Mouse (Mus musculus) thymus, postnatal 36 days (tissue): ENCODE measurements around the gene Spcs2.
A peak's percentile ranks its signal among the peaks of the same experiment; 100 is the strongest.
"Not testable (repeated sequence)": the region's sequence is repeated elsewhere in the genome, so short reads cannot be mapped to it uniquely, and the experiment has no call there.

Experiments used
- DNase-seq, 2 experiments: peaks; one replicate each; pipeline ENCODE4 v3.0.0; 2022; ENCODE audit warnings: mixed read lengths in 2 of 2

The Spcs2 gene

DNA sequence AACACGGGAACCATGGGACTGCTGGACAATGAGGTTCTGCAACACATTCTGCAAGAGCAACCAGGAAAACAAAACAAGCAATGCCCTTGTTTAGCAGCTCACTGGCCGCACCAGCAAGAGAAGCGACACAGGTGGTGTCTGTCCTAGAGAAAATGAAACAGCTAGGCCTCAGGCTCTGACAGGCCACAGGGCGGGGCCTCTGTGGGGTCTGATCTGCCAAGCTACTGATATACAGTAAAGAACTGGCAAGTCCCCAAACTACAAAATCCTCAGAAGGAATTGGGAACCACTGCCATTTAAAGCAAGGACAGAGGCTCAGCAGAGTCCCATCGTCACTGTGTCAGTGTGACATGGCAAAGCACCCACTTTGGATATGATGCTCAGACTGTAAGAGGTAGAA is 40.8 kb downstream of the Spcs2 start:
- DNase-seq = peak in 1 of 2 experiments; percentile 54

DNA sequence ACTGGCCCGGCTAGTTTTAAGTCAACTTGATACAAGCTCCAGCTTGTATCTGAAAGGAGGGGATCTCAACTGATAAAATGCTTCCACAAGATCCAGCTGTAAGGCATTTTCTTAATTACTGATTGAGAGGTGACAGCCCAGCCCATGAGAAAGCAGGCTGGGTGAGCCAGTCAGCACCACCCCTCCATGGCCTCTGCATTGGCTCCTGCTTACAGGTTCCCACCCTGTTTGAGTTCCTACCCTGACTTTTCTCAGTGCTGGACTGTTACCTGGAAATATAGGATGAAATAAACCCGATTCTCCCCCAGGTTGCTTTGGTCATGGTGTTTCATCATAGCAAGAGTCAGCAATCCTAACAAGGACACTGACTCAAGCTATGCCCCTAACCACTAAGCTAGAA is 41.3 kb downstream of the Spcs2 start:
- no peak for DNase-seq

DNA sequence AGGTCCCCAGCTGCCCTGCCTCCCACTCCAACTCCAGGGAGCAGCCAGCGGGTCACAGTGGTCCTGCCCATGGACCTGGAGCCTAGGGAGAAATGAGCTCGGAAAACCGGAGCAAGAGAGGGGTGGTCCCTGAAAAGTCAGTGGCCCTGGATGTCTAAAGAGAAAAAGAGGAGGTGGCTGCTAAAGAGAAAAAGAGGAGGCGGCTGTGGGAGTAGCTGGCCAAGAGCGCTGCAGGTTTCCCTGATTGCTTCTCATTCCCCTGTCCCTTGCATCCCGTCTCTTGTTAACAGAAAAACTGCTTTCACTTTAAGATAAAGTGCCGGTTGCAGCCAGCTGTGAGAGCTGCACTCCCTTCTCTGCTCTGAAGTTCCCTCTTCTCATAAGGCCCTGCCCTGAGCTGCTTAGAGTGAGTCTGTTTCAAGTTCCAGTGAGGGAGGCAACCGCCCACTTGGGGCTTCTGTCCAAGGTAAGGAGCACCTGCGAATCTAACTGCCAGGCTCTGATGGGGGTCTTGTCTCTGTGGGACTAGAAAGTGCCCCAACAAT is 45.0 kb downstream of the Spcs2 start:
- peak; percentile 72 to 81 for DNase-seq

DNA sequence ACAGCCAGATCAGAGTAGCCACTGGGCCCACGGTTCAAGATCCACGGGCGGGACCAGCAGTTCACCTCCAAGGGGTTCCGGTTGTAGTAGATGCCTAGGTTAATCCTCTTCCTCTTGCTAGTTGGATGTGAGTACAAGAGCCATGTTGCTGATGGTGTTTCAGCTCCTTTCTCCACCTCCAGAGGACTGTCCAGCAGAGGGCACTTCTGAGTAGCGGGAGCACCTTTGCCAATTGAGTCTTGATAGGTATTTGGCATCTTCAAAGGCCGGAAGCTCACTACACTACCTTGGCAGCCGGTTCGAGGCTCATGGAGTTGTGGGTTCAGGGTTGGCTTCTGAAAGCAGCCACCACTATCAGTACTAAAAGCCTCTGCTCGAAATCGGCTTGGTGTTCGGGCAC is 49.9 kb downstream of the Spcs2 start:
- peak; percentile 68 to 73 for DNase-seq

DNA sequence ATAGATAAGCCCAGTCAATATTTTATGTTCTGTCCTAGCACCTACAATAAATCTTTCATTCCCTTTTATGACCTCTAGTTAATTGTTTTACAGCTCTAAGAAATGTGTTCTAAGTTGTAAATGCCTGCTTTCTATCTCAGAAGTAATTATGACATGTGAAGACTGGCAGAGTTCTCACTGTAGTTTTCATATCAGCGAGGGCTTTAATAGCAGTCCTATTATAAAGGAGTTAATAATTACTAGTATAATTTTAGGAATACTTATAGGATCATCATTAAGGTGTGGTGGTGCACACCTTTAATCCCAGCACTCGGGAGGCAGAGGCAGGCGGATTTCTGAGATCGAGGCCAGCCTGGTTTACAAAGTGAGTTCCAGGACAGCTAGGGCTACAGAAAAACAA is 51.6 kb downstream of the Spcs2 start:
- no peak for DNase-seq

DNA sequence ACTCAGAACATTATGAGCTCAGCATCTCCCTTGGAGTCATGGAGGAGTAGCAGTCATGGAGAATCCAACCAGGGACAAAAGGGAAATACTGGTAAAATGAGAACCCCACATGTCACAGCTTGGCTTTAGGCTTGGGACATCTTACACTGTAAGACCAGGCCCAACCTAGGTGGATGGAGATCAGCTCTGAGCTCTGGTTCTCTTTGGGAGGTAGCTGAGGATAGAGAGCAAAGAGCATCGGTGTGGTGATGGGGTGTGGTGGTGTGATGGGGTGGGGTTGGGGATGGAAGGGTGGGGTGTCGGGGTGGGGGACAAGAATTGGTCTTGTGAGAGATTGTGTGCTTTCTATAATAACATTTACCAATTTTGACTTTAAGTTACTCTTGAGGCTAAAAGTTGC is 52.4 kb downstream of the Spcs2 start:
- no peak for DNase-seq

DNA sequence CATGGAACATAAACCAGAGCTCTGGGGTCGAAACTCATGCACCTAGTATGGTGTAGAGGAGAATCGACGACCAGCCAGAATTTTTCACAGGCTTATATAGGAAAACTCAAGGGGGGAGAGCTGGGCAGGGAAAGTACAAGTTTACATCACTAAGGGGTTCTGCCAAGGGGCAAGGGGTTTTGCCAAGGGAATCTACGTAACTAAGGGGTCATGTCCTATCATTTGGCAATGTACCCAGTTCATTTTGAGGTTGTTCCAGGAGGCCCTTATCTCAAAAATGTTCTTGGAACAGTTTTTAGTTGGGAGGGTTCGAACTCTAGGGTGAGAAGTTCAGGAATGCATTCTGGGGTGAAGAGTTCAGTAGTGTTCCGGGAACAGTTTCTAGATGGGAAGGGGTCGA is 56.2 kb downstream of the Spcs2 start:
- DNase-seq = not testable (repeated sequence)

DNA sequence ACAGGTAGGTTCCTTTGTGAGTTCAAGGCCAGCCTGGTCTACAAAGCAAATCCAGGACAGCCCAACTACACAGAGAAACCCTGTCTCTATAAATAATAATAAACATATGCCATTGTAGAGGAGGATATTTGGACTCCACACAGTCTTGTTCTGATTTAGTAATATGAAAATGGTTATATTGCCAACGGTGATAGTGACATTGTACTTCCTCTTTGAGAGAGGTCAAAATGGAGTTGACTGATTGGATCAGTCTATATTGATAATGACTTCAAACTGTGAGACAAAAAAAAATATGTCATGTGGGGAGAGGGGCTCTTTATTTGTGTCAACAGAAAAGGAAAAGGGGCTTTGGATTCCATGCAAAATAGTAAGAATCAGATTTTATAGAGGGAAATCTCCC is 57.9 kb downstream of the Spcs2 start:
- no peak for DNase-seq

DNA sequence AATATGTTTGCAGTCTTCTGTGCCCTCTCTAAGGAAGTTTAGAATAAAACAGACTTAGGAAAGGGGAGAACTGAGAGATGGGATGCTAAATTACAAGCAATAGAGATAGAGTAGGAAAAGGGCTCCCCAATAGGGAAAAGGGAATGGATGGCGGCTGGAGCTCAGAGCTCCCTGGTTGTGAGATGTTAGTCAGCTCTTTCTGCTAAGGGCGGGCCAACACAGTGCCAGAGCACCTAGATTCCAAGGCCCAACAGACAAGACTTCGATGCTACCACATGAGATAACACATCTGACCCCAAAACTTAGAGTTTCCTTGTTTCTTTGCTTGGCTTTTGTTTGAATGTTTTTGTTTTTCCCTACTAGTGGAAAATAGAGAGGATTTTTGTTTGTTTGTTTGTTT is 59.2 kb downstream of the Spcs2 start:
- DNase-seq = not testable (repeated sequence)

DNA sequence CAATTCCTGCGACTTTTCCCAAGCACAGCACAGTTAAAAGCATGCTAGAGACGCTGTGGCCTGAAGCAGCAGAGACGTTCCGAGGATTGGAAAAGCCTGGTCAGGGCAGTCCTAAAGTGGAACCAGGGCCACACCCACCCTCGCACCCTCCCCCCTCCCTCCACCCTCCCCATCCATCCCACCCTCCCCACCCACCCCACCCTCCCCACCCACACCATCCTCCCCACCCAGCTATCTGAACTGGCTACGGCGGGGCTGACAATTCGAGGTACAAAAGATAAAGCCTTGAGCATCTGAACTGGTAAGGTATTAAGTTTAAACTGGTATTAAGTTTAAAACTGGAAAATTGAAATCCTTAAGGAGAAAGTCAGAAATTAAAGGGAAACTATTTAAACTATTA is 59.7 kb downstream of the Spcs2 start:
- no peak for DNase-seq

DNA sequence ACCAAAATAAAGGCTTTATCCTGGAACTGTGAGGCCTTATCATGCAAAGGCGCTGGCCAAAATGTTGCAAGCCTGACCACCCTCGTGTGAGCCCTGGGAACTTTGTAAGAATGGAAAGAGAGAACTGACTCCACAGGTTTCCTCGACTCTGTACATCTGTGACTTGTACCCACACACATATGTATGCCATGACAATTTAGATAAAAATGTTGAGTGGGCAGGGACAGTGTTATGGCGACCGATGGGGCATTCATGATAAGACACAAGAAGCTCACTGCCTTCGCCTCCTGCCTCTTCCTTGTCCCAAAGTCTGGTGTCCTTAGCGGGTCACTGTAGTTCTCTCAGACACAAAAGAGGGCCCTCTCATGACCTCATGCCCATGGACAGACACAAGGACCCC is 64.1 kb downstream of the Spcs2 start:
- DNase-seq = no peak

DNA sequence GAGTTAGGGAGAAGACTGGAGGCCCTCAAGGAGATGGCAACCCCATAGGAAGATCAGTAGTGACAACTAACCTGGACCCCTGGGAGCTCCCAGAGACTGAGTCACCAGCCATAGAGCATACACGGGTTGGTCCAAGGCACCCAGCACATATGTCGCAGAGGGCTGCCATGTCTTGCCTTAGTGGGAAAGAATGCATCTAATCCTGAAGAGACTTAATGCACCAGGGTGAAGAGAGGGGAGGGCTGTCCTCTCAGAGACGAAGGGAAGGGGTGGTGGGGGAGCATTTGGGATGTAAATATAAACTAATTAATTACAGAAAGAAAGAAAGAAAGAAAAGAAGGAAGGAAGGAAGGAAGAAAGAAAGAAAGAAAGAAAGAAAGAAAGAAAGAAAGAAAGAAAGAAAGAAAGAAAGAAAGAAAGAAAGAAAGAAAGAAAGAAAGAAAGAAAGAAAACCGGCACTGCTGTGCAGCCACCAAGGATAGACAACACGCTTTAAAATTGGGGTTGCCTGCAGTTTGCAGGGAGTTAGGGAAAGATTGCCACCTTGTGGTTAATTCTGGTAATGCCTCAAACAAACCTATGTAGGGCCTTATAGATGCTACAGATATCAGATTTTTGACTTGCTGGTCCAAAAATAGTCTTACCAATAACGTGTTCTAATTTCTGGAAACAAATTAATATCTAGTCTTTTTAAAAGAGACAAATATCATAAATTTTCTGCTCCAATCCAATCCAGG is 65.2 kb downstream of the Spcs2 start:
- DNase-seq = no peak

DNA sequence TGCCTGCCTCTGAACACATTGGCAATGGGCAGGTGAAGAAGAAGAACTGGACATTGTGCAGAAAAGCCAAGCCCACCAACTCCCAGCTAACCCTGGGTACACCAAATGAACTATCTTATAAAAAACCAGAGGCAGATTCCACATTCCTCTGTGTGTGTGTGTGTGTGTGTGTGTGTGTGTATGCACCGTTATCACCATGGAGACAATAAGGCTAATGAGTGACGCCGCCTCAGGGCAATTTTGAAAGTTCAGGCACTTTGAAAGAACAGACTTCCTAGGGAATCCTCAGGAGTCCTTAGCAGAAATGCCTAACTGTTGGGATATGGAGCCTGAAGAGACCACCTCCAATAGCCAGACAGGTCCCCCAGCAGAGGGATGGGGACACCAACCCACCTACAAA is 66.0 kb downstream of the Spcs2 start:
- DNase-seq = no peak

DNA sequence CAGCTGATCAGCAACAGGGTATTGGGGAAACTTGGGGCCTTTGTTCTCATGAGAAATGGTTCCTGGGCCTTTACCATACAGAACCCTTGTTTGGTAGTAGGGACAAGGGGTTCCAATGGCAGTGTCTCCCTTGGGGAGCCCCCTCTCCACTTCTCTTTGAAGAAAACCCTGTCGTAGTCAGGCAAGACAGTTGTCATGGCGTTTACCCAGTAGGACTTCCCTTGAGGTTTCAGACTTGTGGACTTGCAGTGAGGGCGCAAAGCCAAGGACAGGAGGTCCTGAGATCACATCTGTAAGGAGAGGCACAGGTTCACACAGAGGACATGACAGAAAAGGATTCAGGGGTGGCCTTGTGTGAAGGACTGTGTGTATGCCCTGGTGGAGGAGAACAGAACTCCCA is 66.8 kb downstream of the Spcs2 start:
- DNase-seq = no peak

DNA sequence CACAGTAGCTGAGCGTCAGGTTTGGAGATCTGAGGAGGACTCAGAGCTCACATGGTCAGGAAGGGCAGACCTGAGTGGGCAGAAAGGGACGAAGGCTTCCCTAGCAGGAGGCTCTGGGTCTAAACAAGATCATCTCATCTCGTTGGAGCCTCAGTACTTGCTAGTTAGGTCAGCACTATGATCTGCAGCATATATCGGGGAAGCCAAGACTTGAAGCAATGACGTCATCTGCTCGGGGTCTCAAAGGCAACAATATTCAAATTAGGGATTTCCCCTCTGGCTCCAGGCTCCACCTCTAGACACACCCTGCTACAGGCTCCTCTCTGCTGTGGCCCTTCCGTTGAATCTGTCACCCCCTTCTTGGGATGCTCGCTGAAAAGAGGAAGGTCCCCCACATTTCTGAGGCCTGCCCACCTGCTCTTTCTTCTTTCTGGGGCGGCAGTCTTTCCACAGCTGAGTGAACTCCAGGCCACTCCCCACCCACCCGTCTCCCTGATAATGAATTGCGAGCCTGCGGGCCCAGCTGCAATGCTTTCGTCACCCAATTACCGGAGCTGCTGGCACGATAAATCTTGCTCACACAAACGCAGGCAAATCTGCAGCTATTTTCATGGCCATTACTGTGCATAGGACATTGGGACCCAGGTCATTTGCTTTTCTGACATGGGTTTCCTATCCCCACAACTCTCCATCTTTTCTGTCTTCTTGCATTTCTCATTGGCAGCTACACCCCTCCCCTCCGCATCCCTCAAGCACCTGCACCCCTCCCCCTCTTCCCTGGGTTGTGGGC is 67.9 kb downstream of the Spcs2 start:
- peak; percentile 53 to 70 for DNase-seq

DNA sequence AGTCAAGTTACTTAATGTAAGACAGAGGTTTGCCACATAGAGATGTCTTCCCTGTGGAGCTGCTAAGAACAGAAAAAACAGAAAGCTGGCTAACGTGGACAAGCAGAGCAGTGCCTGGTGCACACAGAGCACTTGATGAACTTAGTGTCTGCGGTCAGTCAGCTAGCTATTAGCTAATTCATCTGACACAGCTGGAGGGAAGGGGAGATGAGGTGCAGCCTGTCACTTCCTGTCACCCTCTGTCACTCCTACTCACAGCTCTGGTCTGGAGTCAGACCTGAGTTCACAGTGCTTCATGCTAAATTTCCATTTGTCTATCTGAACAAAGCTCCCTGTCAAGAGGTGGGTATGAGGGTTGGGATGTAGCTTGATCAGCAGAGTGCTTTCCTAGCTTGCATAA is 69.2 kb downstream of the Spcs2 start:
- no peak for DNase-seq

DNA sequence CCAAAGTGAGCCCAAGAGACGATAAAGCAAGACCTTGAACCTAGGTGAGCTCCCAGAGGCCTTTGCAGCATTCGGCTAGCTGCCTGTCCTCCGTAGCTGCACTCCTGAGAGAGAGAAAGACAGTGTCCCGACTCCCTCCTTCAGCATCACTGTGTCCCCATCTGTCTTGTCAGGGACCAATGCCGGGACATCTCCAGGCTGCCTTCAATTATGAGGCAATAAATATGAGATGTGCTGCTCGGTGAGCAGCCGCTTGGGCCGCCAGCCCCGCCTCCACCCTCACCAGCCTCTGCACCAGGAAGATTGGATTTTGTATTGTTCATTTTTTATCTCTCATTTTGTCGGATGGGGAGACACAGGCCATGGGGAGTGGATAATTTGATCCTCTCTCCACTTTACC is 72.4 kb downstream of the Spcs2 start:
- no peak for DNase-seq

DNA sequence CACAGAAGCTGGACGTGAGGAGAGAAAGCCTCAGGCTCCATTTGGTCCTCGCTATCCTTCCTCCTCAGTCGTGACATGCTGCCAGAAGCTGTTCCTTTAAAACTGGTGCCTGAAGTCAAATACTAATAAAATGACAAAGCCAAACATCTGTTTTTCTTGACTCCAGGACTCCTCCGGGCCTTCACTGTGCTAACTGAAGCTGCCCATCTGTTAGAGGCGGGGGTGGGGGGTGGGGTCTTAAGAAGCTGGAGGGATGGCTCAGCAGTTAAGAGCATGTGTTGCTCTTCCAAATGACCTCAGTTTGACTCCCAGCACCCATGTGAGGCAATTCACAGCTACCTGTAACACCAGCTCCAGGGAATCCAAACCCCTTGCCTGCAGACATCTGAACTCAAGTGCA is 74.7 kb downstream of the Spcs2 start:
- DNase-seq = no peak

DNA sequence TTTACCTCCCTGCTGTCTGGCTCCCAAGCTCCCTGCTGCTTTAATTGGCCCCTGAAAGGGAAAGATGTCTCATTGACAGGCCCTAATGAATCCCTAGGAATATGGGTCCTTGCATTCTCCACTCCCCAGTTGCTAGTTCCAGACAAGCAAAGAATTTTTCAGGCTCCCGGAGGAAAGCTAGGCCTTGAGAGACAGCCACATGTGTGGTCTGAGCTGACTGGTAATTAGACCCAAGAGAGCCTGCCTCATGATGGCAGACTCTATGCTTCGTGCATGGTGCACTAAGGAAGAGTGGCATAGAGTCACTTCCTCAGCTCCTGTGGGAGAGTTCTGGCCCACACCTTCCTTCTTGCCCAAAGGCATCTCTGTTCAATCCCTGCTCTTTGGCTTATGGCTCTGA is 75.3 kb downstream of the Spcs2 start:
- DNase-seq = no peak
